Mouse (Mus musculus) layer of hippocampus, adult 8-10 months (tissue): ENCODE data around the gene BC053393. TPM values are rescaled to one million over a fixed set of nuclear protein-coding genes. Genes with fewer than 3 reads are reported as not detected.
A peak's percentile ranks its signal among the peaks of the same experiment; 100 is the strongest.
"Not testable (repeated sequence)": the region's sequence is repeated elsewhere in the genome, so short reads cannot be mapped to it uniquely, and the experiment has no call there.

Source experiments
- DNase-seq, 2 experiments: peaks; one replicate each; pipeline ENCODE4 v3.0.0; 2022; ENCODE audit warnings: low spot score in 2 of 2
- total RNA-seq, 4 experiments: library from RNA; stranded (reverse); gene quantifications; 2 replicates each; pipeline ENCODE4 v1.2.4; 2022

Gene BC053393
- under 1 TPM in 1 of 4 experiments, not detected in 3; 0.22 TPM for total RNA-seq

- no peak for DNase-seq
These were observed at the start of gene BC053393 for GRCm38 (mm10) chr11:46571327-46571726. BC053393 (plus strand) TSS chr11:46571536.

- no peak for DNase-seq
These were observed 48.6 kb upstream of the BC053393 start for GRCm38 (mm10) chr11:46522719-46523118.

- DNase-seq = no peak
These were observed 47.4 kb upstream of the BC053393 start, which contains the start of gene Gm12169 for GRCm38 (mm10) chr11:46523912-46524311. Gm12169 (plus strand) TSS chr11:46524212.

- no peak for DNase-seq
These were observed 41.2 kb upstream of the BC053393 start for GRCm38 (mm10) chr11:46530149-46530548.

- DNase-seq = no peak
These were observed 34.4 kb upstream of the BC053393 start for GRCm38 (mm10) chr11:46536978-46537377.

- no peak for DNase-seq
These were observed 27.8 kb upstream of the BC053393 start for GRCm38 (mm10) chr11:46543530-46543929.

GRCm38 (mm10) chr11:46549721-46550120 is 21.6 kb upstream of the BC053393 start:
- no peak for DNase-seq

GRCm38 (mm10) chr11:46552741-46553140 is 18.6 kb upstream of the BC053393 start:
- no peak for DNase-seq

GRCm38 (mm10) chr11:46561096-46561495 is 10.2 kb upstream of the BC053393 start:
- DNase-seq = no peak

- no peak for DNase-seq
These were observed 6.7 kb upstream of the BC053393 start for GRCm38 (mm10) chr11:46564671-46565070.

GRCm38 (mm10) chr11:46565967-46566366 is 5.4 kb upstream of the BC053393 start:
- no peak for DNase-seq

GRCm38 (mm10) chr11:46569107-46569506 is 2.2 kb upstream of the BC053393 start:
- no peak for DNase-seq

- DNase-seq = no peak
These were observed 7.5 kb downstream of the BC053393 start for GRCm38 (mm10) chr11:46578771-46579281.

GRCm38 (mm10) chr11:46580428-46580827 is 9.1 kb downstream of the BC053393 start:
- DNase-seq = no peak

GRCm38 (mm10) chr11:46582741-46583140 is 11.4 kb downstream of the BC053393 start:
- DNase-seq = no peak

- DNase-seq = no peak
These were observed 21.1 kb downstream of the BC053393 start for GRCm38 (mm10) chr11:46592416-46592815.

GRCm38 (mm10) chr11:46619929-46620328 is 48.6 kb downstream of the BC053393 start:
- no peak for DNase-seq

GRCm38 (mm10) chr11:46620414-46621168 is 49.3 kb downstream of the BC053393 start:
- peak in 1 of 2 experiments; percentile 15 for DNase-seq

GRCm38 (mm10) chr11:46629211-46629795 is 58.0 kb downstream of the BC053393 start, which contains the start of gene Dppa1:
Dppa1 (minus strand) TSS chr11:46629261.
- no peak for DNase-seq

GRCm38 (mm10) chr11:46631635-46632034 is 60.3 kb downstream of the BC053393 start:
- DNase-seq = peak; percentile 12 to 32

- DNase-seq = not testable (repeated sequence)
These were observed 64.2 kb downstream of the BC053393 start for GRCm38 (mm10) chr11:46635516-46635915.

- no peak for DNase-seq
These were observed 65.2 kb downstream of the BC053393 start for GRCm38 (mm10) chr11:46636568-46636967.
